Mouse (Mus musculus) E14TG2a.4 (cell line): ENCODE data around the gene Krtap13.
"Not testable (repeated sequence)": the region's sequence is repeated elsewhere in the genome, so short reads cannot be mapped to it uniquely, and the experiment has no call there.

Experiments used
- H3K27me3 ChIP-seq: 2 replicates; pipeline ENCODE4 v1.6.1; 2014; ENCODE audit warnings: low read length, control low read depth; ENCODE audit not compliant: insufficient read depth
- H3K36me3 ChIP-seq: 2 replicates; pipeline ENCODE4 v1.6.1; 2014; ENCODE audit warnings: low read length, control low read depth; ENCODE audit not compliant: insufficient read depth
- H3K4me1 ChIP-seq: replicated peaks from 2 replicates; pipeline ENCODE4 v1.6.1; 2014; ENCODE audit warnings: low read depth, low read length, control low read depth
- H3K4me3 ChIP-seq: replicated peaks from 2 replicates; pipeline ENCODE4 v1.5.1; 2014; ENCODE audit warnings: mild to moderate bottlenecking, low read length
- H3K9me3 ChIP-seq: 2 replicates; pipeline ENCODE4 v1.6.1; 2014; ENCODE audit warnings: low read length, control low read depth
- CTCF ChIP-seq: conservative IDR thresholded peaks from 2 replicates; pipeline ENCODE4 v1.5.1; 2014; ENCODE audit warnings: low read length
- NANOG ChIP-seq: IDR thresholded peaks from 2 replicates; pipeline ENCODE4 v1.6.1; 2014; ENCODE audit warnings: borderline replicate concordance, low read length, mixed read lengths
- POU5F1 ChIP-seq: IDR thresholded peaks from 2 replicates; pipeline ENCODE4 v1.6.1; 2014; ENCODE audit warnings: low read length, borderline replicate concordance

Krtap13 gene

DNA sequence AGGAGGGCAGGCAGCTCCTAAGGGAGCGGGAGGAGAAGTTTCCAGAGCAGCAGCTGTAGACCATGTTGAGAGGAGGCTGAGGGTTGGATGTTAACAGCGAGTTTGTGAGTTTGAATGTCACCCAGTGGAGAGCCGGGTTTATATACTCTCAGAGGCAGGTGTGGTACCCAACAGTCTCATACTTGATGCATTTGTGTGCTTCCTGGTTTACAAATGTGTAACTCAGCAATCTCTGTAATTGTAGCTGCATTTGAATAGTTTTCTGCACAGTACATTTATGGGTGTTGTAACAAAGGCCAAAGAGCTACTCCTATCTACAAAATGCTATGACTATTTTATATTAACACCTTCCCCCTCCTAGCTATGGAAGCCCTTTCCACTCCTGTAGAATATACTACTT is at the start of gene Krtap13:
Krtap13 (minus strand) TSS at position 101 of the 400 bp plus-strand sequence.
- H3K36me3 ChIP-seq, H3K4me3 ChIP-seq, H3K4me1 ChIP-seq, H3K9me3 ChIP-seq, H3K27me3 ChIP-seq: not testable (repeated sequence)

DNA sequence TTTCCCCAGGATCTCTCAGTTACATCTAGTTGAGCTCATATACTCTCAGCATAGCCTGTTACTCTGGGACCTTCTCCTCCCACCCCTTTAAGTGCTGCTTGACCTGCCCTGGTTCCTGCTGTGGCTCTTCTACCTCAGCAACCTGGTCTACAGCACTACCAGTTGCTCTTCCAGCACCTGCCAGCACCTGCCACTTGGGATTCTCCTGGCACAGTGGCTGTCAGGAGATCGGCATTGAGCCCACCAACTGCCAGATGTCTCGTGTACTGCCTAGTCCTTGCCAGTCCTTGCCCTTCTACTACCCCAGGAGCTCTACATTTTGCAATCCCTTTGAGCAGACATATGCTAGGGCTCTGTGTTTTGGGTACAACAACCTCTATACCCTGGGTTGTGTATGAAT is 35.4 kb upstream of the Krtap13 start:
- H3K4me1 ChIP-seq, result no peaks in the 10 kb centered on the region
- H3K9me3 ChIP-seq, result no peaks in the 10 kb centered on the region
- TF ChIP-seq NANOG (no peak), POU5F1 (no peak), CTCF (no peak)
- H3K4me3 ChIP-seq, result no peak overlapping the region
- no peaks in the 10 kb centered on the region for H3K36me3 ChIP-seq
- no peaks in the 10 kb centered on the region for H3K27me3 ChIP-seq

DNA sequence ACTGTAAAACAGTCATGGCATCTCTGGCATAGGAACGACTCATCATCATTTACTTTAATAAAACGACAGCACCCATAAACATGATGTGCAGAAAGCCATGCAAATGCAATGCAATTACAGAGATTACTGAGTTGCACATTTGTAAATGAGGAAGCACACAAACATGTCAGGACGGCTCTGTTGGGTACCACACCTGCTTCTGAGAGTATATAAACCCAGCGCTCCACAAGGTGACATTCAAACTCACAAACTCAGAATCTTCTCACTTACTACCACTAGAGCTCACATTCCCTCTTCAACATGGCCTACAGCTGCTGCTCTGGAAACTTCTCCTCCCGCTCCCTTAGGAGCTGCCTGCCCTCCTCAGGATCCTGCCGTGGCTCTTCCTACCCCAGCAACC is 26.2 kb upstream of the Krtap13 start, which contains the start of gene Gm5965:
Gm5965 (plus strand) TSS at position 301 of the 400 bp plus-strand sequence.
- H3K4me1 ChIP-seq, result no peaks in the 10 kb centered on the region
- TF ChIP-seq POU5F1 (no peak), CTCF (no peak), NANOG (no peak)
- no peaks in the 10 kb centered on the region for H3K36me3 ChIP-seq
- no peaks in the 10 kb centered on the region for H3K27me3 ChIP-seq
- no peaks in the 10 kb centered on the region for H3K9me3 ChIP-seq
- no peak within 1 kb of the TSS for H3K4me3 ChIP-seq

DNA sequence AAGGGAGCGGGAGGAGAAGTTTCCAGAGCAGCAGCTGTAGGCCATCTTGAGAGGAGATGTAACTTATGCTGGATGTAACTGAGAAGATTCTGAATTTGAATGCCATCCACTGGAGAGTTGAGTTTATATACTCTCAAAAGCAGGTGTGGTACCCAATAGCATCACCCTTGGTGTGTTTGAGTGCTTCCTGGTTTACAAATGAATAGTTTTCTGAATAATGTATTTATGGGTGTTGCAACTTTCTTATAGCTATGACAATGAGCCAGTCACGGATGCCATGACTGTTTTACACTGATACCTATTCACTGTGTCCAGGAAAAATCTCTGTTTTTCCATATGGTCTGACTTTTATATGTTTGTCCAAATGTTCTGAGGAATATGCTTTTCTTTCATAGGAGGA is 22.7 kb upstream of the Krtap13 start, which contains the start of gene 2310057N15Rik:
2310057N15Rik (minus strand) TSS at position 101 of the 400 bp plus-strand sequence.
- TF ChIP-seq CTCF (no peak), NANOG (no peak), POU5F1 (no peak)
- no peaks in the 10 kb centered on the region for H3K27me3 ChIP-seq
- H3K4me1 ChIP-seq, result no peaks in the 10 kb centered on the region
- no peaks in the 10 kb centered on the region for H3K9me3 ChIP-seq
- no peaks in the 10 kb centered on the region for H3K36me3 ChIP-seq
- no peak within 1 kb of the TSS for H3K4me3 ChIP-seq

DNA sequence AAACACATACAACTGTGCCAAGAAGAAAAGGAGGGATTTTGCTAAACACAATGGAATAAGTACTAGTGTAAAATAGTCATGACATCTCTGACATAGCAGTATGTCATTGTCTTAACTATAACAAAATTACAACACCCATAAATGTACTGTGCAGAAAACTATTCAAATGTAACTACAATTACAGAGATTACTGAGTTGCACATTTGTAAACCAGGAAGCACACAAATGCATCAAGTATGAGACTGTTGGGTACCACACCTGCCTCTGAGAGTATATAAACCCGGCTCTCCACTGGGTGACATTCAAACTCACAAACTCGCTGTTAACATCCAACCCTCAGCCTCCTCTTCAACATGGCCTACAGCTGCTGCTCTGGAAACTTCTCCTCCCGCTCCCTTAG is 7.1 kb upstream of the Krtap13 start, which contains the start of gene 2310034C09Rik:
2310034C09Rik (plus strand) TSS at position 301 of the 400 bp plus-strand sequence.
- not testable (repeated sequence) for H3K4me3 ChIP-seq, H3K9me3 ChIP-seq, H3K4me1 ChIP-seq, H3K36me3 ChIP-seq, H3K27me3 ChIP-seq

DNA sequence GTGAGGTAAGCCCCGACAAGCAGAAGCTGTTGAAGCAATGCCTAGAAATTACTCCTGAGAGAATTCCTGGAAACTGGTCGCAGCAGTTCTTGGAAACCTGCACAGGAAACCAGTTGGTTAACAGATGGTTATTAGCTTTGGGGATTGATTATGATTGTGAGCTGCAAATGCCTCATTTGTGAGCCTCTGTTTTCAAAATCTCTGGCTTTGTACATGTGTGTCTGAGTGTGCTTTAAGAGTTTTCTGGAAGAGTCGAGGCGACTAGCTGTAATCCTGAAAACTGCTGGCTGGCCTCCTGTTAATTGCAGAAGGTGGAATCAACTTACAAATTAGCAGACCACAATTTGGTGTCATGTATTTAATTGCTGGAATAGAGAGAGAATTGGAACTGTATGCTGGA is 3.5 kb downstream of the Krtap13 start:
- Histone ChIP-seq H3K27me3 (no peaks in the 10 kb centered on the region), H3K36me3 (no peaks in the 10 kb centered on the region), H3K4me1 (no peaks in the 10 kb centered on the region), H3K9me3 (no peaks in the 10 kb centered on the region), H3K4me3 (no peak overlapping the region)
- no peak for TF ChIP-seq CTCF
- no peak for TF ChIP-seq NANOG
- TF ChIP-seq POU5F1, result no peak

DNA sequence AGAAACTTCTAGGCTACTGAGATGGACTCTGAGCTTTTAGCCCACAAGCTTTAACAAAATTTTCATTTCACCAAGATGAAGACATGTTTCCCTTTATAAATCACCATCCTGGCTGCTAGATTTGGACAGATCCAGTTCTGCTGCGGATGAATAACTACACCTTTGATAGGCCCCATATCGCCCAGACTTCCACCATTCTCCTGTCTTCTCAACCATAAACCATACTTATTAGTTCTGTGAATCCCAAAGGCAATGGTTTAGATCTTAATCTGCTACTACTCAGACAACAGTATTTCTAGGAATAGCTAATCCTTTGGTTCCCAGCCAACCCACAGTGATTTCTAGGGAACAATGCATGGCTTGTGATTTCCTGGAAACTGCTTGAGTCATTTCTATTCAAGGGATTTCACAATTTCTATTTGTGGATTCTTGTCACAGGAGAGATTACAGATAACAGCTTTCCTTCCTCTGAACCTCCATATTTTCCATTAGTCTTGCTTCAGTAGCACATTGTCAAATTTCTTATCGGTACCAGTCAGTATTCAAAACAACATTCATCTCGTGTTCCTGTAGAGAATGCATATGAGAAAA is 6.6 kb downstream of the Krtap13 start:
- no peaks in the 10 kb centered on the region for H3K4me1 ChIP-seq
- no peaks in the 10 kb centered on the region for H3K36me3 ChIP-seq
- TF ChIP-seq CTCF (no peak), NANOG (no peak), POU5F1 (no peak)
- no peaks in the 10 kb centered on the region for H3K9me3 ChIP-seq
- H3K27me3 ChIP-seq, result no peaks in the 10 kb centered on the region
- no peak overlapping the region for H3K4me3 ChIP-seq

DNA sequence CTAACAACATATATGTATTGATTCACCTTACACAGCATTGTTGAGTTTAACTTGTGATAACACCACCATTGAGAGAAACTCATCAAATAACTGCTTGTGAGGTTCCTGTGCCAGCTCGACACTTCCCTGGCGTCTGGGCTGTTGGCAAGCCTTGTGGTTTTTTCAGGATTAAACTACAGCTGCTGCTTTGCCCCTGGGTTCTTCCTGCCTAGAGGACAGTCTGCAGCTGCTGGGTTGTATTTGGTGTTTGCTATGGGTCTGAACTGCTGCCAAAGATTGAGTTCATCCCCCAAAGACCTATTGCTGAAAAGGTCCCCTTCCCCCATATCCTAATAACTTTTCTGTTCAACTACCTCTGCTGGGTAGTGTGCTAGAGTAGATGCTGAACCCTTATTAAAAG is 16.0 kb downstream of the Krtap13 start:
- H3K4me3 ChIP-seq, result no peak overlapping the region
- H3K4me1 ChIP-seq, result no peaks in the 10 kb centered on the region
- H3K9me3 ChIP-seq, result no peaks in the 10 kb centered on the region
- no peaks in the 10 kb centered on the region for H3K36me3 ChIP-seq
- TF ChIP-seq NANOG (no peak), POU5F1 (no peak), CTCF (no peak)
- H3K27me3 ChIP-seq, result no peaks in the 10 kb centered on the region

DNA sequence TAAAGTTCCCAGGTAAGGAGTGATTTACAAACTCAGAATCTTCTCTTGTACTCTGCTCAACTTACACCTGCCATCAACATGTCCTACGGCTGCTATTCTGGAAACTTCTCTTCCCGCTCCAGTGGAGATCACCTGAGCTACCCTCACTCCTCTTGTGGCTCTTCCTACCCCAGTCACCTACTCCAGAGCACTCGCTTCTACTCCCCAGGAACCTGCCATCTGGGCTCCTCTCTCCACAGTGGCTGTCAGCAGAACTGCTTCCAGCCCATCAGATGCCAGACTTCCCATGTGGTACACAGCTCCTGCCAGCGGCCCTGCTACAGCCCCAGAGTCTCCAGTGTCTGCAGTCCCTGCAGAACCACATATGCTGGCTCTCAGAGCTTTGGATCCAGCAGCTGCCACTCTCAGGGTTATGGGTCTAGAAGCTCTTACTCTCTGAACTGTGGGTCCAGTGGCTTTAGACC is 22.6 kb downstream of the Krtap13 start, which contains the start of gene Krtap13-1:
Krtap13-1 (plus strand) TSS at position 51 of the 464 bp plus-strand sequence.
- no peaks in the 10 kb centered on the region for H3K36me3 ChIP-seq
- TF ChIP-seq POU5F1, result no peak
- H3K9me3 ChIP-seq, result no peaks in the 10 kb centered on the region

More for the DNA sequence above, 22.6 kb downstream of the Krtap13 start, which contains the start of gene Krtap13-1:
- Histone ChIP-seq H3K27me3 (no peaks in the 10 kb centered on the region), H3K4me3 (no peak within 1 kb of the TSS), H3K4me1 (peaks cover 5% of the 10 kb centered on the region)
